In the genomic region with DNA sequence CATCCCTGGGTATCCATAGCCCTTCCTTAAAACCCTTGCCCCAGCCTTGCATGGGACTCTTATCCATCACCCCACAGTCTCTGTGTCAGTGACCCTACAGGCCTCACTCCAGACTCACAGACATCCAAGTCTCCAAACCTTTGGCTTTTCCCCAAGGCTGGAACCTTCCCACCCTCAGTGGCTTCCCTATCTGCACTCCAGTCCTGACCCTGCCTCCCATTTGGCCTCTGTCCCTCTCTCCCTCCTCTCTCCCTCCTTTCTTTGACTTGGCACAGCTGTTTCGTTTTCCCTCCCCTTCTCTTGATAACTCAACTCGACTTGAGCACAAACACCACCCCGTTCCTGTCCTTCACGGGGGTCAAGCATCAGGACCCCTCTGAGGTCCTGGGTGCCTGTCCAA, we compare ENCODE assay signal across 16 mouse cellular contexts. TPM values are rescaled to one million over a fixed set of nuclear protein-coding genes. Genes with fewer than 3 reads are reported as not detected.
A peak's percentile ranks its signal among the peaks of the same experiment; 100 is the strongest.
DNase-seq lines count a peak whose midpoint lies in the region; ATAC-seq and TF ChIP-seq lines count a peak whose summit lies in the region.
"Had no signal": no experiment of that assay in that cellular context is flagged by ENCODE, and none has a peak within 500 bp of the region (broad histone marks: within the 10 kb centered on the region; RNA-seq: fewer than 3 reads in every experiment).

No protein-coding gene starts in this region.

- peak; percentile 75 for DNase-seq in kidney, adult 2 months
- peak; percentile 43 for DNase-seq in gastrocnemius, postnatal 10 days
- DNase-seq in heart, postnatal 36 days: peak; percentile 72 to 76
- peak; percentile 77 for DNase-seq in lung, postnatal 10 days
- no peak for DNase-seq in c-Kit-positive CD71-positive TER-119-positive erythroid progenitor cells, embryonic 14.5 days (ENCODE audit: low spot score)
- DNase-seq in frontal cortex, postnatal 10 days (ENCODE audit: low spot score in 2 of 2): no peak
- DNase-seq: layer of hippocampus, postnatal 36 days; spleen, adult 18-20 months had no signal

- no peak overlapping the region for H3K27ac ChIP-seq in kidney, adult 2 months (ENCODE audit: insufficient read depth, low read depth, low read length)
- no peak overlapping the region for H3K27ac ChIP-seq in kidney, embryonic 14.5 days (ENCODE audit: low read depth, low read length)
- H3K27ac ChIP-seq: embryonic facial prominence, embryonic 15.5 days; intestine, embryonic 15.5 days; limb, embryonic 15.5 days had no signal

- TF ChIP-seq CTCF in kidney, adult 2 months (conservative IDR thresholded peaks at IDR 0.05; ENCODE audit: insufficient read depth, insufficient read length, low read depth, low read length): no peak

- no peaks in the 10 kb centered on the region for H3K9me3 ChIP-seq in kidney, embryonic 14.5 days (ENCODE audit: control insufficient read depth, low read length)
- H3K9me3 ChIP-seq: embryonic facial prominence, embryonic 15.5 days; intestine, embryonic 15.5 days; limb, embryonic 15.5 days had no signal

- no peak overlapping the region for H3K9ac ChIP-seq in kidney, embryonic 14.5 days (ENCODE audit: low read depth, low read length)
- H3K9ac ChIP-seq: embryonic facial prominence, embryonic 15.5 days; intestine, embryonic 15.5 days; limb, embryonic 15.5 days had no signal

- no peak overlapping the region for H3K4me2 ChIP-seq in kidney, embryonic 14.5 days (replicated peaks; ENCODE audit: low read depth, low read length)
- H3K4me2 ChIP-seq: embryonic facial prominence, embryonic 15.5 days; intestine, embryonic 15.5 days; limb, embryonic 15.5 days had no signal

- H3K4me3 ChIP-seq in kidney, adult 2 months (ENCODE audit: insufficient read depth, low read depth, low read length): no peak overlapping the region
- no peak overlapping the region for H3K4me3 ChIP-seq in kidney, embryonic 14.5 days (ENCODE audit: low read length)
- H3K4me3 ChIP-seq: embryonic facial prominence, embryonic 15.5 days; intestine, embryonic 15.5 days; limb, embryonic 15.5 days had no signal

- 23% methylated on average over 4 of the region's 4 CpGs for WGBS in kidney, adult 2 months
- WGBS in kidney, embryonic 14.5 days: 34% methylated on average over 4 of the region's 4 CpGs

- no peaks in the 10 kb centered on the region for H3K4me1 ChIP-seq in kidney, adult 2 months (ENCODE audit: control insufficient read depth, insufficient read depth, low read length)
- no peaks in the 10 kb centered on the region for H3K4me1 ChIP-seq in kidney, embryonic 14.5 days (ENCODE audit: control insufficient read depth, insufficient read depth, low read length)

- intact Hi-C loops in heart, postnatal 36 days (cut with DNase I): no loop called here

- no peaks in the 10 kb centered on the region for H3K27me3 ChIP-seq in kidney, adult 2 months (replicated peaks; ENCODE audit: control insufficient read depth, insufficient read depth, low read length)
- no peaks in the 10 kb centered on the region for H3K27me3 ChIP-seq in kidney, embryonic 14.5 days (ENCODE audit: control insufficient read depth, insufficient read depth, low read length)
- H3K27me3 ChIP-seq: embryonic facial prominence, embryonic 15.5 days; intestine, embryonic 15.5 days; limb, embryonic 15.5 days had no signal

- no peak for TF ChIP-seq POLR2A in kidney, adult 2 months (IDR thresholded peaks at IDR 0.05; ENCODE audit: low read depth, low read length)

- H3K36me3 ChIP-seq in kidney, adult 2 months (ENCODE audit: control insufficient read depth, insufficient read depth, low read length): no peaks in the 10 kb centered on the region
- H3K36me3 ChIP-seq in kidney, embryonic 14.5 days (ENCODE audit: control insufficient read depth, insufficient read depth, low read length): no peaks in the 10 kb centered on the region
- H3K36me3 ChIP-seq: embryonic facial prominence, embryonic 15.5 days; intestine, embryonic 15.5 days; limb, embryonic 15.5 days had no signal

- ATAC-seq in kidney, embryonic 14.5 days (ENCODE audit: low FRiP score, low TSS enrichment): no peak
- ATAC-seq: CD4-positive, CD25-positive, alpha-beta regulatory T cell, adult 4 months; forebrain, embryonic 16.5 days; intestine, embryonic 15.5 days had no signal

RNA-seq across cellular contexts. Expression of a gene that starts 20.1 kb away (rescaled TPM):
- polyA plus RNA-seq in kidney, adult 2 months (2012; rRNA removed): 5.5 and 8.5 TPM in 2 replicates
- polyA plus RNA-seq in kidney, embryonic 14.5 days (2014; fragmentation: Nextera tagmentation; extraction: Ambion mirVana): 0.15 and 0.26 TPM in 2 replicates
- 100 to 1,000 TPM in 1 of 2 experiments, 10 to 100 TPM in 1; 90.2 to 123 TPM for total RNA-seq in gastrocnemius, postnatal 10 days (2021)
- total RNA-seq in heart, postnatal 36 days (2021): 10 to 100 TPM; 35.6 to 39.7 TPM
- total RNA-seq: common myeloid progenitor, adult 5-6 weeks; megakaryocyte progenitor cell, adult 5-6 weeks had no signal
- polyA plus RNA-seq: CD4-positive, CD25-positive, alpha-beta regulatory T cell, adult 4 months had no signal

RNA-seq across cellular contexts. Expression of a gene that starts 43.5 kb away (rescaled TPM):
- 52.5 and 65.5 TPM in 2 replicates for polyA plus RNA-seq in kidney, adult 2 months (2012; rRNA removed)
- 54.6 and 61.7 TPM in 2 replicates for polyA plus RNA-seq in kidney, embryonic 14.5 days (2014; fragmentation: Nextera tagmentation; extraction: Ambion mirVana)
- total RNA-seq in gastrocnemius, postnatal 10 days (2021): 10 to 100 TPM; 12.7 to 14.4 TPM
- total RNA-seq in heart, postnatal 36 days (2021): 10 to 100 TPM; 15.3 to 16.1 TPM

RNA-seq across cellular contexts. Expression of a gene that starts 45.9 kb away (rescaled TPM):
- polyA plus RNA-seq in kidney, adult 2 months (2012; rRNA removed): 5.5 and 5.8 TPM in 2 replicates
- polyA plus RNA-seq in kidney, embryonic 14.5 days (2014; fragmentation: Nextera tagmentation; extraction: Ambion mirVana): 14.8 and 16.5 TPM in 2 replicates
- total RNA-seq in gastrocnemius, postnatal 10 days (2021): 1 to 10 TPM; 4.5 to 4.7 TPM
- total RNA-seq in heart, postnatal 36 days (2021): 1 to 10 TPM; 6.9 to 9.9 TPM

RNA-seq across cellular contexts. Expression of a gene that starts 53.2 kb away (rescaled TPM):
- 4.7 and 6.8 TPM in 2 replicates for polyA plus RNA-seq in kidney, adult 2 months (2012; rRNA removed)
- not detected in 2 replicates for polyA plus RNA-seq in kidney, embryonic 14.5 days (2014; fragmentation: Nextera tagmentation; extraction: Ambion mirVana)
- total RNA-seq in gastrocnemius, postnatal 10 days (2021): 1 to 10 TPM; 2.0 to 3.3 TPM
- 10 to 100 TPM; 22.8 to 24.7 TPM for total RNA-seq in heart, postnatal 36 days (2021)
- polyA plus RNA-seq: CD4-positive, CD25-positive, alpha-beta regulatory T cell, adult 4 months; forebrain, embryonic 16.5 days had no signal

Comparison
In these comparisons a context has a peak if more than half of its experiments do, and no peak if none do; other contexts are left out.
1. DNase-seq: peak in kidney, adult 2 months (single experiment), gastrocnemius, postnatal 10 days (single experiment), heart, postnatal 36 days (2 of 2) and lung, postnatal 10 days (single experiment); none in c-Kit-positive CD71-positive TER-119-positive erythroid progenitor cells, embryonic 14.5 days (single experiment) and frontal cortex, postnatal 10 days (0 of 2).